9 mouse cellular contexts compared by ENCODE assay signal in the genomic region with DNA sequence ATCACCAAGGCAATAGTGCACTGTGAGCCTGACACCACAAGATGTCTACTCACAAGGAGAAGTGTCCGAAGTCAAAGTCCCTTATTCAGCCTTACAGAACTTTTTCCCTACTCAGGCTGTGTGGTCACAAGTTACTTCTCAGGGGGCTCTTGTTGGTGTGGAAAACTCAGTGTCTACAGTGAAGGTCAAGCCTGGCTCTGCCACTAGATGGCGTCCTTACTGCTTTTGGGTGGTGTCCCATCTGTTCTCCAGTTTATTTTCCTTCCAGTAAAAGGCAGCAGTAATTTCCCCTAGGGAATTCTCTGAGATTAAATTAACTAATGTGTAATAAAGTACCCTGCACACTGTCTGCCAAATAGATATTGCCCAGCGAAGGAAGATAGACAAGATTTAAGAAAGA.
A peak's percentile ranks its signal among the peaks of the same experiment; 100 is the strongest.
DNase-seq lines count a peak whose midpoint lies in the region; ATAC-seq and TF ChIP-seq lines count a peak whose summit lies in the region.
"Had no signal": no experiment of that assay in that cellular context is flagged by ENCODE, and none has a peak within 500 bp of the region (broad histone marks: within the 10 kb centered on the region; RNA-seq: fewer than 3 reads in every experiment).

No protein-coding gene starts in this region.

- peak; percentile 11 for DNase-seq in forebrain, postnatal 0 days
- peak; percentile 42 for DNase-seq in midbrain, postnatal 0 days (ENCODE audit: low spot score)
- peak; percentile 7 for DNase-seq in lung, postnatal 14 days
- no peak for DNase-seq in gastrocnemius, postnatal 10 days
- DNase-seq in yolk sac, embryonic 10.5 days (ENCODE audit: low spot score) = no peak

- 49% methylated on average over 3 of the region's 3 CpGs for WGBS in forebrain, postnatal 0 days
- 49% methylated on average over 3 of the region's 3 CpGs for WGBS in forebrain, embryonic 15.5 days
- WGBS in midbrain, postnatal 0 days = 54% methylated on average over 3 of the region's 3 CpGs
- 51% methylated on average over 3 of the region's 3 CpGs for WGBS in midbrain, embryonic 16.5 days
- 44% methylated on average over 3 of the region's 3 CpGs for WGBS in embryonic facial prominence, embryonic 12.5 days

- no peaks in the 10 kb centered on the region for H3K4me1 ChIP-seq in forebrain, postnatal 0 days (ENCODE audit: insufficient read depth)
- H3K4me1 ChIP-seq in forebrain, embryonic 15.5 days = no peaks in the 10 kb centered on the region
- no peaks in the 10 kb centered on the region for H3K4me1 ChIP-seq in midbrain, postnatal 0 days (ENCODE audit: insufficient read depth, low read length)
- H3K4me1 ChIP-seq in midbrain, embryonic 16.5 days (ENCODE audit: control insufficient read depth, insufficient read depth, low read length) = no peaks in the 10 kb centered on the region
- no peaks in the 10 kb centered on the region for H3K4me1 ChIP-seq in embryonic facial prominence, embryonic 12.5 days
- H3K4me1 ChIP-seq: liver, embryonic 15.5 days had no signal

- peak; percentile 40 for TF ChIP-seq CTCF in forebrain, postnatal 0 days (IDR thresholded peaks at IDR 0.05; ENCODE audit: low read depth)
- TF ChIP-seq CTCF in midbrain, postnatal 0 days (IDR thresholded peaks at IDR 0.05) = peak; percentile 51

- no peak overlapping the region for H3K4me3 ChIP-seq in forebrain, postnatal 0 days (ENCODE audit: low read depth, low read length)
- no peak overlapping the region for H3K4me3 ChIP-seq in forebrain, embryonic 15.5 days
- H3K4me3 ChIP-seq in midbrain, postnatal 0 days (ENCODE audit: low read depth, low read length) = no peak overlapping the region
- H3K4me3 ChIP-seq in midbrain, embryonic 16.5 days (ENCODE audit: low read depth, low read length) = no peak overlapping the region
- H3K4me3 ChIP-seq in embryonic facial prominence, embryonic 12.5 days = no peak overlapping the region
- H3K4me3 ChIP-seq: liver, embryonic 15.5 days had no signal

- no peaks in the 10 kb centered on the region for H3K27me3 ChIP-seq in forebrain, postnatal 0 days (ENCODE audit: insufficient read depth, low read length)
- H3K27me3 ChIP-seq in forebrain, embryonic 15.5 days = no peaks in the 10 kb centered on the region
- no peaks in the 10 kb centered on the region for H3K27me3 ChIP-seq in midbrain, postnatal 0 days (ENCODE audit: insufficient read depth, low read length)
- H3K27me3 ChIP-seq in midbrain, embryonic 16.5 days (ENCODE audit: control insufficient read depth, insufficient read depth, low read depth, low read length) = no peaks in the 10 kb centered on the region
- H3K27me3 ChIP-seq in embryonic facial prominence, embryonic 12.5 days = no peaks in the 10 kb centered on the region
- H3K27me3 ChIP-seq: liver, embryonic 15.5 days had no signal

- no peak overlapping the region for H3K4me2 ChIP-seq in forebrain, postnatal 0 days (ENCODE audit: low read depth)
- no peak overlapping the region for H3K4me2 ChIP-seq in forebrain, embryonic 15.5 days (replicated peaks)
- H3K4me2 ChIP-seq in midbrain, postnatal 0 days (ENCODE audit: low read depth, low read length, poor library complexity, severe bottlenecking) = no peak overlapping the region
- H3K4me2 ChIP-seq in midbrain, embryonic 16.5 days (ENCODE audit: low read length) = no peak overlapping the region
- H3K4me2 ChIP-seq in embryonic facial prominence, embryonic 12.5 days (replicated peaks) = no peak overlapping the region
- H3K4me2 ChIP-seq: liver, embryonic 15.5 days had no signal

- no peak overlapping the region for H3K9ac ChIP-seq in forebrain, postnatal 0 days
- H3K9ac ChIP-seq in forebrain, embryonic 15.5 days (replicated peaks) = no peak overlapping the region
- H3K9ac ChIP-seq in midbrain, postnatal 0 days (replicated peaks; ENCODE audit: low read length, poor library complexity, severe bottlenecking) = no peak overlapping the region
- H3K9ac ChIP-seq in midbrain, embryonic 16.5 days (ENCODE audit: low read depth, low read length) = no peak overlapping the region
- no peak overlapping the region for H3K9ac ChIP-seq in embryonic facial prominence, embryonic 12.5 days
- H3K9ac ChIP-seq: liver, embryonic 15.5 days had no signal

- ATAC-seq in forebrain, postnatal 0 days = no peak
- ATAC-seq in forebrain, embryonic 15.5 days (replicated peaks) = no peak
- no peak for ATAC-seq in midbrain, postnatal 0 days (ENCODE audit: low FRiP score)
- no peak for ATAC-seq in midbrain, embryonic 16.5 days
- ATAC-seq in embryonic facial prominence, embryonic 12.5 days (ENCODE audit: insufficient number of reproducible peaks, insufficient read depth, low FRiP score, low TSS enrichment) = 0 out of 2 replicates have a peak, but pooled peaks have one; percentile 22

- no peaks in the 10 kb centered on the region for H3K9me3 ChIP-seq in forebrain, postnatal 0 days (ENCODE audit: low read length)
- H3K9me3 ChIP-seq in forebrain, embryonic 15.5 days = no peaks in the 10 kb centered on the region
- H3K9me3 ChIP-seq in midbrain, postnatal 0 days (ENCODE audit: low read length) = no peaks in the 10 kb centered on the region
- H3K9me3 ChIP-seq in midbrain, embryonic 16.5 days (replicated peaks; ENCODE audit: control insufficient read depth, low read length, poor library complexity, severe bottlenecking) = no peaks in the 10 kb centered on the region
- no peaks in the 10 kb centered on the region for H3K9me3 ChIP-seq in embryonic facial prominence, embryonic 12.5 days
- H3K9me3 ChIP-seq: liver, embryonic 15.5 days had no signal

- no peaks in the 10 kb centered on the region for H3K36me3 ChIP-seq in forebrain, postnatal 0 days (ENCODE audit: insufficient read depth)
- H3K36me3 ChIP-seq in forebrain, embryonic 15.5 days = no peaks in the 10 kb centered on the region
- no peaks in the 10 kb centered on the region for H3K36me3 ChIP-seq in midbrain, postnatal 0 days (ENCODE audit: insufficient read depth, low read length)
- H3K36me3 ChIP-seq in midbrain, embryonic 16.5 days (ENCODE audit: control insufficient read depth, insufficient read depth, low read length) = no peaks in the 10 kb centered on the region
- no peaks in the 10 kb centered on the region for H3K36me3 ChIP-seq in embryonic facial prominence, embryonic 12.5 days
- H3K36me3 ChIP-seq: liver, embryonic 15.5 days had no signal

- H3K27ac ChIP-seq in forebrain, postnatal 0 days (ENCODE audit: low read depth, low read length) = no peak overlapping the region
- no peak overlapping the region for H3K27ac ChIP-seq in forebrain, embryonic 15.5 days (replicated peaks)
- no peak overlapping the region for H3K27ac ChIP-seq in midbrain, postnatal 0 days (ENCODE audit: low read depth, low read length)
- no peak overlapping the region for H3K27ac ChIP-seq in midbrain, embryonic 16.5 days (ENCODE audit: low read length)
- no peak overlapping the region for H3K27ac ChIP-seq in embryonic facial prominence, embryonic 12.5 days
- H3K27ac ChIP-seq: liver, embryonic 15.5 days had no signal

Comparison
In these comparisons a context has a peak if more than half of its experiments do, and no peak if none do; other contexts are left out.
1. DNase-seq: peak in forebrain, postnatal 0 days (single experiment), midbrain, postnatal 0 days (single experiment) and lung, postnatal 14 days (single experiment); none in gastrocnemius, postnatal 10 days (single experiment) and yolk sac, embryonic 10.5 days (single experiment).